Mouse (Mus musculus) kidney, postnatal 0 days (tissue): ENCODE data around the gene Gpld1. TPM values are rescaled to one million over a fixed set of nuclear protein-coding genes. Genes with fewer than 3 reads are reported as not detected.
A peak's percentile ranks its signal among the peaks of the same experiment; 100 is the strongest.

Source experiments
- ATAC-seq: fragments of 200-750 bp; cut with Nextera tagmentation; replicated peaks from 2 replicates; pipeline ENCODE4 v1.8.0; 2017; ENCODE audit warnings: low read depth, moderate number of reproducible peaks, moderate TSS enrichment, moderate library complexity; ENCODE audit not compliant: low FRiP score
- DNase-seq: peaks from one replicate; pipeline ENCODE4 v3.0.0-alpha.2; 2016; ENCODE audit warnings: low spot score
- H3K27ac ChIP-seq: fragments of 300-500 bp; sonication (generic); 2 replicates; pipeline ENCODE4 v1.5.1; 2014; ENCODE audit warnings: mild to moderate bottlenecking
- H3K27me3 ChIP-seq: fragments of 300-500 bp; sonication (generic); 2 replicates; pipeline ENCODE4 v1.6.1; 2014; ENCODE audit warnings: low read length, mixed read lengths; ENCODE audit not compliant: insufficient read depth
- H3K36me3 ChIP-seq: fragments of 300-500 bp; sonication (generic); 2 replicates; pipeline ENCODE4 v1.6.1; 2014; ENCODE audit warnings: low read length, mixed read lengths; ENCODE audit not compliant: insufficient read depth
- H3K4me1 ChIP-seq: fragments of 300-500 bp; sonication (generic); replicated peaks from 2 replicates; pipeline ENCODE4 v1.6.1; 2014; ENCODE audit warnings: antibody characterized with exemption, low read length, mixed read lengths; ENCODE audit not compliant: insufficient read depth
- H3K4me2 ChIP-seq: fragments of 300-500 bp; sonication (generic); 2 replicates; pipeline ENCODE4 v1.6.1; 2014; ENCODE audit warnings: mild to moderate bottlenecking, low read length, moderate library complexity, mixed read lengths
- H3K4me3 ChIP-seq: fragments of 300-500 bp; sonication (generic); replicated peaks from 2 replicates; pipeline ENCODE4 v1.5.1; 2014; ENCODE audit warnings: low read depth, low read length
- H3K9ac ChIP-seq: fragments of 300-500 bp; sonication (generic); 2 replicates; pipeline ENCODE4 v1.6.1; 2014; ENCODE audit warnings: low read depth, low read length
- H3K9me3 ChIP-seq: fragments of 300-500 bp; sonication (generic); replicated peaks from 2 replicates; pipeline ENCODE4 v1.6.1; 2016; ENCODE audit warnings: low read length, inconsistent platforms, mixed read lengths
- CTCF ChIP-seq: IDR thresholded peaks from 2 replicates; pipeline ENCODE4 v1.5.1; 2016; ENCODE audit warnings: antibody characterized with exemption, low read depth, mild to moderate bottlenecking, moderate library complexity
- WGBS: fragments of 180-500 bp; shearing (Covaris S2); extraction: QIAGEN DNeasy Blood & Tissue Kit; methylation state at CpG from one replicate; pipeline ENCODE4 v1.1.7; 2014; 5-methylcytosine and 5-hydroxymethylcytosine counted together
- polyA plus RNA-seq: library from polyadenylated mRNA; unstranded; fragments of >200 nt; fragmentation: Nextera tagmentation; extraction: Ambion mirVana; gene quantifications from 2 replicates; pipeline ENCODE4 v1.2.1, GENCODE M21; 2015

Gpld1 gene
- polyA plus RNA-seq: 0.71 and 0.86 TPM in 2 replicates

DNA sequence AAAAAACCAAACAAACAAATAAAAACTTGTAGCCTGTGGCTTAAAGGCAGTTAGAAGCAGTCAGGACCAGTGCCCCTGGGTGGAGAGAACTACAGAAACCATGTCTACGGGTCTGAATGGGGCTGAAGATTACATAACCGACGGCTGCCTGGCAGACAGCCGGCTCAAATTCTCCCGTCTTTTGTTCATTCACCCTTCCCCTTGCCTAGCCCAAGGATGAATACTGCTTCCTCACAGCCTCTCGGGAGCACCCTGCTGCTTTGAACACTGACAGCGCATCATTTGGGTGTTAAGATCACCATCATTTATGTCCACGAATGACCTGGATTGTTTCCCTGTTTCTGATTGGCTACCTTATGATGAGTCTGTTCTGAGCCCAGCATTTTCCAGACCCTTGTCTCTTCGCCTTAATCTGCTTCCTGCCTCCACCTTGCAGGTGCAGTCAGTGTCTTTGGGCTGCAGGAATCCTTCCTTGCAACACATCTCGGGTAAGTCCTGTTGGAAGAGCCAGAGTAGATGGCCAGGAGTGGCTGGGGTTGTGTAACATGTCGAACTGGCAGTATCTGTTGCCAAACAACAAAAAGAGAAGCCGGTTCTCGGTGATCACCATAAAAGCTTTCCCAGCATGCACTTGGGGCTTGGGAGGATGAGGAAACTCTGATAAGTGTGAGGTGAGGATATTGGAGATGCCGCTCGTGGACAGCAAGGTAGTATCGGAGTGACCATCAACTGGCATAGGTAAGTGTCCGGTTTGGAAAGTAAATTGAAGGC, at the start of gene Gpld1:
TSS of gene Gpld1 (plus strand) at position 641 of the 771 bp plus-strand sequence.
- no peaks in the 10 kb centered on the region for H3K9me3 ChIP-seq
- WGBS: 62% methylated on average over 17 of the region's 17 CpGs
- DNase-seq (no peak), ATAC-seq (no peak)
- no peaks in the 10 kb centered on the region for H3K36me3 ChIP-seq
- no peak within 1 kb of the TSS for H3K4me2 ChIP-seq
- no peak for TF ChIP-seq CTCF
- no peaks in the 10 kb centered on the region for H3K4me1 ChIP-seq
- H3K27me3 ChIP-seq: no peaks in the 10 kb centered on the region
- H3K9ac ChIP-seq: no peak within 1 kb of the TSS
- H3K27ac ChIP-seq: no peak within 1 kb of the TSS
- H3K4me3 ChIP-seq: no peak within 1 kb of the TSS

GRCm38 (mm10) chr13:24893880-24894279, 49.1 kb upstream of the Gpld1 start:
- no peaks in the 10 kb centered on the region for H3K9me3 ChIP-seq
- no peak for DNase-seq
- TF ChIP-seq CTCF: no peak
- no peaks in the 10 kb centered on the region for H3K27me3 ChIP-seq
- WGBS: 58% methylated on average over 2 of the region's 2 CpGs
- 0 out of 2 replicates have a peak, but pooled peaks have one; percentile 54 for ATAC-seq
- peak overlapping the region; percentile 70 for H3K27ac ChIP-seq
- no peak overlapping the region for H3K4me2 ChIP-seq
- H3K4me1 ChIP-seq: peaks cover 4% of the 10 kb centered on the region; the same call in 1 of the 2 replicates
- H3K4me3 ChIP-seq: no peak overlapping the region
- no peaks in the 10 kb centered on the region for H3K36me3 ChIP-seq
- no peak overlapping the region for H3K9ac ChIP-seq

GRCm38 (mm10) chr13:24901916-24902315, 41.0 kb upstream of the Gpld1 start:
- 86% methylated on average over 2 of the region's 2 CpGs for WGBS
- H3K9ac ChIP-seq: no peak overlapping the region
- no peaks in the 10 kb centered on the region for H3K36me3 ChIP-seq
- H3K4me1 ChIP-seq: no peaks in the 10 kb centered on the region
- H3K4me2 ChIP-seq: no peak overlapping the region
- no peak overlapping the region for H3K4me3 ChIP-seq
- ATAC-seq: no peak
- no peak for DNase-seq
- H3K9me3 ChIP-seq: no peaks in the 10 kb centered on the region
- no peak for TF ChIP-seq CTCF
- no peak overlapping the region for H3K27ac ChIP-seq
- H3K27me3 ChIP-seq: no peaks in the 10 kb centered on the region

DNA sequence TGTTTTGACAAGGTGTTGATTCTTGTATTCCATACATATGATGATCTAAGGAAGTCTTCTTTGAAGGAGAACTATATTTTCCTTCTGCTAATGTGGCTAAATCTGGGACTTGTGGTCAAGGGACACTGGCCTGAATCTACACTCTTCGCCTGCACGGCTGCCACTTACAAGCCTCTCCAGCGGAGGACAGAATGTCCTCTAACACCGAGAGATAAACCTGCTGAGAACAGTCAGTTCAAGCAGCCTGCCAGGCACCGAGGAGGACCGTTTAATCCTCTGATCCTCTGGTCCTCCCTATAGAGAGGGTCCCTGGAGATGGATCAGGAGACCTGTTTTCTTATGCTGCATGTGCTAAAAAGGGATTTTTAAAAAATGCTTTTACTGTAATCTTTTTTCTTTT, 39.5 kb upstream of the Gpld1 start:
- H3K4me3 ChIP-seq: no peak overlapping the region
- H3K9ac ChIP-seq: no peak overlapping the region
- no peaks in the 10 kb centered on the region for H3K36me3 ChIP-seq
- H3K27me3 ChIP-seq: no peaks in the 10 kb centered on the region
- 85% methylated on average over 6 of the region's 6 CpGs for WGBS
- DNase-seq: no peak
- H3K27ac ChIP-seq: no peak overlapping the region
- ATAC-seq: no peak
- H3K9me3 ChIP-seq: no peaks in the 10 kb centered on the region
- no peak for TF ChIP-seq CTCF
- no peaks in the 10 kb centered on the region for H3K4me1 ChIP-seq
- H3K4me2 ChIP-seq: no peak overlapping the region

DNA sequence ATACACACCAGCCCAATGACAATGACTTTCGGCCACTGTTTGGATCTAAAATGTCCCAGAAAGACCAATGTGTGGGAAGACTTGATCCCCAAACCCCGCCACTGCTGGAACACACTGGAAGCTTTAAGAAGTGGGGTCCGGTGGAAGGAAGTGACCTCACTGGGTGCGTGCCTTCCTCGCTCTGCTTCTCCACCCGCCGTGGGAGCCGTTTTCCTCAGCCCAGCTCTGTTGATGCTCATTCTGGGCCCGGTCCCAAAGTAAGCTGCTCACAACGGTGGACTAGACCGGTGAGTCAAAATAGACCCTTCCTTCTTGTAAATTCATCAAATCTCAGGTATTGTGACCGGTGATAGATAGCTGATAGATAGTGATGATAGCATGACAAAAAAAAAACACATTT, 37.5 kb upstream of the Gpld1 start:
- no peak overlapping the region for H3K4me2 ChIP-seq
- no peaks in the 10 kb centered on the region for H3K4me1 ChIP-seq
- 88% methylated on average over 12 of the region's 12 CpGs for WGBS
- H3K9ac ChIP-seq: no peak overlapping the region
- H3K27me3 ChIP-seq: no peaks in the 10 kb centered on the region
- no peak overlapping the region for H3K27ac ChIP-seq
- no peak for TF ChIP-seq CTCF
- no peaks in the 10 kb centered on the region for H3K36me3 ChIP-seq
- H3K4me3 ChIP-seq: no peak overlapping the region
- DNase-seq (no peak), ATAC-seq (no peak)
- H3K9me3 ChIP-seq: no peaks in the 10 kb centered on the region

DNA sequence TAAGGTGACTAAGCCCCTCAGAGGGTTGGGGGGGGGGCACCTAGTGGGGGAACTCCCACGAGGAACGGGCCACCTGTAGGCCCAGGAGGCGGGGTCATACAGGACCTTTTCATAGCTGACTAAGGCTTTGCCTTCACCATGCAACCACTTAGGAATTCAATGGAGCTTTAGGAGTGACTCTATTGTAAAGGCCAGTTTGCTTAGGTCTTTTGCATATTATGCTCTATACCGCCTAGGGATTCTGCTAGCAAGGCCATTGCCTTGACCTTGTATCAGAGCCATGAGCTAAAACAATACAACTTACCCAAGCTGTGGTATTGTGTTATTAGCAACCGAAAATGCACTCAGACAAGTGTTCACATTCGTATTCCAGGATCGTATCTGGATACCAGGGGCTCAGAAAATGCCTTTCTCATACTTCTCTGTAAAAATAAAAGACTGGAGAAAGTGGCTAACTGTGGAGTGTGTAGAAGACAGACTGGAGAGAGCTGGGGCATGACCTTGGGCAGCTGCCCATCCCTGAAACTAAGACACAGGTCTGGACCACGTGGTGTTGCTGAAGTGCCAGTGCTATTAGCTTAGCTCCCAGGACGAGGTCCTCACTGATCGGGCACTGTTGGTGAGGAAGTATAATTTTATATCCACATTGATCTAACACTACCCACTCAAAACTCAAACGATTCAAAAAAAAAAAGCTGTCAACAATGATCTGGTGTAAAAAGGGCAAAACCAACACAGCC, 36.0 kb upstream of the Gpld1 start:
- ATAC-seq: no peak
- H3K27me3 ChIP-seq: no peaks in the 10 kb centered on the region
- no peak for DNase-seq
- peaks cover 10% of the 10 kb centered on the region; the same call in 1 of the 2 replicates for H3K36me3 ChIP-seq
- H3K4me1 ChIP-seq: no peaks in the 10 kb centered on the region
- 78% methylated on average over 11 of the region's 11 CpGs for WGBS
- TF ChIP-seq CTCF: no peak
- no peak overlapping the region for H3K27ac ChIP-seq
- no peaks in the 10 kb centered on the region for H3K9me3 ChIP-seq
- no peak overlapping the region for H3K9ac ChIP-seq
- H3K4me3 ChIP-seq: no peak overlapping the region
- H3K4me2 ChIP-seq: no peak overlapping the region
